Mouse (Mus musculus) limb, embryonic 11.5 days (tissue): ENCODE results near the gene Ltb4r2. TPM values are rescaled to one million over a fixed set of nuclear protein-coding genes. Genes with fewer than 3 reads are reported as not detected.

Experiments used
- ATAC-seq: fragments of 200-750 bp; cut with Nextera tagmentation; 2 replicates; pipeline ENCODE4 v1.8.0; 2017; ENCODE audit warnings: low read depth; ENCODE audit not compliant: insufficient number of reproducible peaks, low FRiP score, low TSS enrichment
- DNase-seq: peaks from one replicate; pipeline ENCODE4 v3.0.0-alpha.2; 2015; ENCODE audit warnings: low spot score
- H3K27ac ChIP-seq: fragments of 300-500 bp; sonication (generic); replicated peaks from 2 replicates; pipeline ENCODE4 v1.5.1; 2014; ENCODE audit warnings: low read depth, mild to moderate bottlenecking, low read length
- H3K27me3 ChIP-seq: fragments of 300-500 bp; sonication (generic); 2 replicates; pipeline ENCODE4 v1.6.1; 2014; ENCODE audit warnings: mild to moderate bottlenecking, low read length, mixed read lengths; ENCODE audit not compliant: control insufficient read depth, insufficient read depth
- H3K36me3 ChIP-seq: fragments of 300-500 bp; sonication (generic); 2 replicates; pipeline ENCODE4 v1.6.1; 2014; ENCODE audit warnings: mild to moderate bottlenecking, low read length, moderate library complexity, mixed read lengths; ENCODE audit not compliant: control insufficient read depth, insufficient read depth
- H3K4me1 ChIP-seq: fragments of 300-500 bp; sonication (generic); 2 replicates; pipeline ENCODE4 v1.6.1; 2014; ENCODE audit warnings: low read length, mixed read lengths; ENCODE audit not compliant: control insufficient read depth, insufficient read depth
- H3K4me2 ChIP-seq: fragments of 300-500 bp; sonication (generic); 2 replicates; pipeline ENCODE4 v1.6.1; 2014; ENCODE audit warnings: low read depth, mild to moderate bottlenecking, moderate library complexity; ENCODE audit not compliant: severe bottlenecking
- H3K4me3 ChIP-seq: fragments of 300-500 bp; sonication (generic); 2 replicates; pipeline ENCODE4 v1.5.1; 2014; ENCODE audit warnings: low read depth, low read length
- H3K9ac ChIP-seq: fragments of 300-500 bp; sonication (generic); 2 replicates; pipeline ENCODE4 v1.6.1; 2014; ENCODE audit warnings: mild to moderate bottlenecking, low read length
- H3K9me3 ChIP-seq: fragments of 300-500 bp; sonication (generic); 2 replicates; pipeline ENCODE4 v1.6.1; 2016; ENCODE audit warnings: low read length; ENCODE audit not compliant: control insufficient read depth
- WGBS: fragments of 180-500 bp; shearing (Covaris S2); extraction: QIAGEN DNeasy Blood & Tissue Kit; methylation state at CpG from one replicate; pipeline ENCODE4 v1.1.7; 2014; 5-methylcytosine and 5-hydroxymethylcytosine counted together
- polyA plus RNA-seq: library from polyadenylated mRNA; unstranded; fragments of >200 nt; fragmentation: Nextera tagmentation; extraction: Ambion mirVana; gene quantifications from 2 replicates; pipeline ENCODE4 v1.2.1, GENCODE M21; 2014

The Ltb4r2 gene
- polyA plus RNA-seq, 1 experiment from 2014 or later: 0.39 TPM

DNA sequence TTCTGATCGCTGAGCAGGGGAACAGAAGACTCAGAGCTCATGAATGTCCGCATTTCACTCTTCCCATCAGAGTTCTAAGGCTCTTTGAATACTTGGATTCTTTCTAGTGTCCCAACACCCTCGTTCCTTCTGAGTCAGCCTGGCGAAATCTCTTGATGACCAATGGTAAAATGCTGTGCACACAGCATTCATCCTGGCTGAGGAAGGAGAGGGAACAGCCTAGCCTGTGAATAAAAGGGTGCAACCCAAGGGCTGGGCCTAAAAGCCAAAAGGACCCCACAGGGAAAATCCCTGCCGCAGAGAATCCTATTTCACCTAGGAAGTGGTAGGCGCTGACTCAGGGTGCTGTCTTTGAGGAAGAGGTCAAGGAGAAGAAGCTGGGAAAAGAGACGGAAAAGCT is 31.1 kb upstream of the Ltb4r2 start:
- H3K36me3 ChIP-seq: no peaks in the 10 kb centered on the region
- 73% methylated on average over 7 of the region's 7 CpGs for WGBS
- no peaks in the 10 kb centered on the region for H3K27me3 ChIP-seq
- no peak for ATAC-seq
- no peak overlapping the region for H3K4me3 ChIP-seq
- H3K9ac ChIP-seq: no peak overlapping the region
- DNase-seq: no peak
- H3K4me1 ChIP-seq: no peaks in the 10 kb centered on the region
- no peak overlapping the region for H3K27ac ChIP-seq
- no peaks in the 10 kb centered on the region for H3K9me3 ChIP-seq
- no peak overlapping the region for H3K4me2 ChIP-seq

DNA sequence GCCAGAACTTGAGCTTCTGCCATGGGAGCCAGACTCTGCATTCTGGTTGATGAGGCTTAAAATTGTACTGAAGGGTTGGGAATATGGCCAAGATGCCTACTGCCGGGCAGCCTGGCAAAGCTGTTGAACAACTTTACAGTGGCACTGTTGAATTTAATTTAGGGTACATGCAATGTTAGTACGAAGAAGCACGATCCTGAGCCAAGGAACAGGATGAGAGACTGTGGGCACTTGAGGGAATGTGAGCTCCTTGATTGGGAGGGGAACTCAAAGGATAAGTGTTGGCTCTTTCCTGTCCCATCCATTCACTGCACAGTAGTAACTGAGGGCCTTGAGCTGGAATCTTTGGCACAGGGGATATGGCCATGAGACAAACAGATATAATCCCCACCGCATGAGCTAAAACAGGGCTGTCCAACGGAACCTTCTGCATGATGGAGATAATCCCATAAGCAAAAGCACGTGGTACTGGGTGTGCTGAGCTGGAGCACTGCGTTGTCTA is 30.6 kb upstream of the Ltb4r2 start:
- no peak for ATAC-seq
- no peak overlapping the region for H3K9ac ChIP-seq
- WGBS: 87% methylated on average over 7 of the region's 7 CpGs

GRCm38 (mm10) chr14:55733889-55734288 is 27.3 kb upstream of the Ltb4r2 start:
- Histone ChIP-seq H3K4me2 (no peak overlapping the region), H3K36me3 (no peaks in the 10 kb centered on the region), H3K9me3 (no peaks in the 10 kb centered on the region), H3K4me1 (no peaks in the 10 kb centered on the region), H3K27ac (no peak overlapping the region), H3K27me3 (no peaks in the 10 kb centered on the region), H3K9ac (no peak overlapping the region), H3K4me3 (no peak overlapping the region)
- ATAC-seq (no peak), DNase-seq (no peak)
- 79% methylated on average over 10 of the region's 10 CpGs for WGBS

More for the DNA sequence above, 30.6 kb upstream of the Ltb4r2 start:
- Histone ChIP-seq H3K27ac (no peak overlapping the region), H3K4me2 (no peak overlapping the region), H3K4me3 (no peak overlapping the region), H3K27me3 (no peaks in the 10 kb centered on the region), H3K36me3 (no peaks in the 10 kb centered on the region), H3K9me3 (no peaks in the 10 kb centered on the region), H3K4me1 (no peaks in the 10 kb centered on the region)
- no peak for DNase-seq

- 77% methylated on average over 7 of the region's 7 CpGs for WGBS
- Histone ChIP-seq H3K27me3 (no peaks in the 10 kb centered on the region), H3K4me1 (no peaks in the 10 kb centered on the region), H3K4me2 (no peak overlapping the region), H3K36me3 (peaks cover 2% of the 10 kb centered on the region; the same call in 1 of the 2 replicates), H3K9ac (no peak overlapping the region), H3K9me3 (no peaks in the 10 kb centered on the region), H3K27ac (no peak overlapping the region), H3K4me3 (no peak overlapping the region)
- no peak for DNase-seq
- no peak for ATAC-seq
Observed at GRCm38 (mm10) chr14:55734869-55735268, 26.4 kb upstream of the Ltb4r2 start.

- H3K9ac ChIP-seq: no peak overlapping the region
- H3K27me3 ChIP-seq: no peaks in the 10 kb centered on the region
- DNase-seq (no peak), ATAC-seq (no peak)
- 72% methylated on average over 3 of the region's 3 CpGs for WGBS
- no peaks in the 10 kb centered on the region for H3K4me1 ChIP-seq
- peaks cover 2% of the 10 kb centered on the region; the same call in 1 of the 2 replicates for H3K36me3 ChIP-seq
- no peaks in the 10 kb centered on the region for H3K9me3 ChIP-seq
- no peak overlapping the region for H3K4me3 ChIP-seq
- H3K4me2 ChIP-seq: no peak overlapping the region
- H3K27ac ChIP-seq: no peak overlapping the region
Observed at GRCm38 (mm10) chr14:55735334-55735733, 25.9 kb upstream of the Ltb4r2 start.

DNA sequence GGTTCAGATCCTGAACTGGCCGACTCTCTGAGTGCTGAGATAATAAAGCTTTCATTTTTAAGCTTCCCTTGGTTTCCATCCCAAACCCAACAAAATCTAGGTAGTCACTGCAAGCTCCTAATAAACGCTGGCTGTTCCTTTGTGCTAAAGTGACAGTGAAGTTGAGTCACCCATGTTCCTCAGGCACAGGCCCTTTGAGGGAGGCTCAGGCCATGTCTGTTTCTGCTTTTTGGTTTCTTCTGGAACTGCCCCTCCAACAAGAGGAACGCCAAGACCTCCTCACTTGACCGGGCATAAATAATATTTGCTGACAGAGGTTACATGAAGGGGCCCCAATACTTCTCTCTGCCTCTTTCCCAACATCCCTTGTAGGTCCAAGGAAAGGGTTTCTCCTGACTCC is 25.5 kb upstream of the Ltb4r2 start:
- Histone ChIP-seq H3K36me3 (peaks cover 2% of the 10 kb centered on the region; the same call in 1 of the 2 replicates), H3K4me1 (no peaks in the 10 kb centered on the region), H3K27me3 (no peaks in the 10 kb centered on the region), H3K4me2 (no peak overlapping the region), H3K9me3 (no peaks in the 10 kb centered on the region), H3K9ac (no peak overlapping the region), H3K27ac (no peak overlapping the region), H3K4me3 (no peak overlapping the region)
- DNase-seq: no peak
- WGBS: 84% methylated on average over 4 of the region's 4 CpGs
- ATAC-seq: no peak

DNA sequence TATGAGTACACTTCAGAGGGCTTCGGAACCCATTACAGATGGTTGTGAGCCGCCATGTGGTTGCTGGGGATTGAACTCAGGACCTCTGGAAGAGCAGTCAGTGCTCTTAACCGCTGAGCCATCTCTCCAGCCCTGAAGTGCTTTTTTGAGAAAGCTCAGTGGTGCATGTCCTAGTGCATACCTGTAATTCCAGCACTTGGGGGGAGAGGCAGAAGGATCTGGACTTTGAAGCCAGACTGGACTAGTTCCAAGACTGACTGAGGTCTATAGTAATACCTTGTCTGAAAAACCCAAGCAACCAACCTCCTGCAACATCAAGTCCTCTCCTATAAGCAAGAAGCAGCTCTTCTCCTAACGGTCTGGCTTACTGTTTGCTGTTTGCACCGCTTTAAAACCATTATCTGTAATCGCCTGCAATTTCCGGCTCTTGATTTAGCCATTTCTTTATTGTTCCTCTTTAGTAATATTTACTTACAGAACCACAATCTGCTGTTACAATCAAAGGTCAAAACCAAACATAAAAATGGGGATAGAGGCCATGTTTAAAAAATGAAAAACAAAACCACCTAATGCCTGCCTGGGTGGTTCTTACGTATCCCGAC is 24.0 kb upstream of the Ltb4r2 start:
- ATAC-seq (no peak), DNase-seq (no peak)
- Histone ChIP-seq H3K4me3 (no peak overlapping the region), H3K27me3 (no peaks in the 10 kb centered on the region), H3K36me3 (peaks cover 2% of the 10 kb centered on the region; the same call in 1 of the 2 replicates), H3K9me3 (no peaks in the 10 kb centered on the region), H3K4me2 (no peak overlapping the region), H3K9ac (no peak overlapping the region), H3K27ac (no peak overlapping the region), H3K4me1 (no peaks in the 10 kb centered on the region)
- WGBS: 85% methylated on average over 9 of the region's 9 CpGs

- H3K4me3 ChIP-seq: no peak overlapping the region
- peak; percentile 93 for DNase-seq
- H3K27ac ChIP-seq: no peak overlapping the region
- 23% methylated on average over 10 of the region's 10 CpGs for WGBS
- peaks cover 10% of the 10 kb centered on the region for H3K4me1 ChIP-seq
- H3K36me3 ChIP-seq: peaks cover 2% of the 10 kb centered on the region; the same call in 1 of the 2 replicates
- H3K9me3 ChIP-seq: no peaks in the 10 kb centered on the region
- no peaks in the 10 kb centered on the region for H3K27me3 ChIP-seq
- H3K4me2 ChIP-seq: no peak overlapping the region
- ATAC-seq: peak; percentile 45; the same call in 1 of the 2 replicates
- no peak overlapping the region; the same call in 1 of the 2 replicates for H3K9ac ChIP-seq
Observed at GRCm38 (mm10) chr14:55743711-55744110, 17.5 kb upstream of the Ltb4r2 start.
